Mouse (Mus musculus) midbrain, embryonic 16.5 days (tissue): ENCODE measurements around the gene Tnr. TPM values are rescaled to one million over a fixed set of nuclear protein-coding genes. Genes with fewer than 3 reads are reported as not detected.

Source experiments
- ATAC-seq: fragments of 200-750 bp; cut with Nextera tagmentation; 2 replicates; pipeline ENCODE4 v1.8.0; 2017; ENCODE audit warnings: moderate TSS enrichment
- H3K27ac ChIP-seq: fragments of 300-500 bp; sonication (generic); 2 replicates; pipeline ENCODE4 v1.5.1; 2014; ENCODE audit warnings: mild to moderate bottlenecking, low read length, mixed read lengths
- H3K27me3 ChIP-seq: fragments of 300-500 bp; sonication (generic); 2 replicates; pipeline ENCODE4 v1.6.1; 2014; ENCODE audit warnings: low read depth, low read length, mixed read lengths; ENCODE audit not compliant: control insufficient read depth, insufficient read depth
- H3K36me3 ChIP-seq: fragments of 300-500 bp; sonication (generic); 2 replicates; pipeline ENCODE4 v1.6.1; 2014; ENCODE audit warnings: mild to moderate bottlenecking, low read length, moderate library complexity, mixed read lengths; ENCODE audit not compliant: control insufficient read depth, insufficient read depth
- H3K4me1 ChIP-seq: fragments of 300-500 bp; sonication (generic); 2 replicates; pipeline ENCODE4 v1.6.1; 2014; ENCODE audit warnings: mild to moderate bottlenecking, low read length, mixed read lengths; ENCODE audit not compliant: control insufficient read depth, insufficient read depth
- H3K4me2 ChIP-seq: fragments of 300-500 bp; sonication (generic); 2 replicates; pipeline ENCODE4 v1.6.1; 2014; ENCODE audit warnings: mild to moderate bottlenecking, low read length, mixed read lengths
- H3K4me3 ChIP-seq: fragments of 300-500 bp; sonication (generic); 2 replicates; pipeline ENCODE4 v1.5.1; 2014; ENCODE audit warnings: low read depth, mild to moderate bottlenecking, low read length, moderate library complexity, mixed read lengths
- H3K9ac ChIP-seq: fragments of 300-500 bp; sonication (generic); 2 replicates; pipeline ENCODE4 v1.6.1; 2014; ENCODE audit warnings: low read depth, low read length, mixed read lengths
- H3K9me3 ChIP-seq: fragments of 300-500 bp; sonication (generic); replicated peaks from 2 replicates; pipeline ENCODE4 v1.6.1; 2014; ENCODE audit warnings: mild to moderate bottlenecking, low read length, mixed read lengths; ENCODE audit not compliant: control insufficient read depth, poor library complexity, severe bottlenecking
- WGBS: fragments of 180-500 bp; shearing (Covaris S2); extraction: QIAGEN DNeasy Blood & Tissue Kit; methylation state at CpG from one replicate; pipeline ENCODE4 v1.1.7; 2014; 5-methylcytosine and 5-hydroxymethylcytosine counted together
- polyA plus RNA-seq: library from polyadenylated mRNA; unstranded; fragments of >200 nt; fragmentation: Nextera tagmentation; extraction: Ambion mirVana; gene quantifications from 2 replicates; pipeline ENCODE4 v1.2.1, GENCODE M21; 2015

Gene Tnr
- polyA plus RNA-seq, 1 experiment from 2014 or later = 5.4 TPM

DNA sequence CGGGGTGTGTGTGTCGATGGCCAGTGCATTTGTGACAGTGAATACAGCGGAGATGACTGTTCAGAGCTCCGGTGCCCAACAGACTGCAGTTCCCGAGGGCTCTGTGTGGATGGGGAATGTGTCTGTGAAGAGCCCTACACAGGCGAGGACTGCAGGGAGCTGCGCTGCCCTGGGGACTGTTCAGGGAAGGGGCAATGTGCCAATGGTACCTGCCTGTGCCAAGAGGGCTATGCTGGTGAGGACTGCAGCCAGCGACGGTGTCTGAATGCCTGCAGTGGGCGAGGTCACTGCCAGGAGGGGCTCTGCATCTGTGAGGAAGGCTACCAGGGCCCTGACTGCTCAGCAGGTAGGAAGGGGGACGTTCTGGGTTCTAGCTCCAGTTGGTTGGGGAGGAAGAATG lies 328.5 kb downstream of the Tnr start:
- no peaks in the 10 kb centered on the region; the same call in 1 of the 2 replicates for H3K4me1 ChIP-seq
- no peaks in the 10 kb centered on the region for H3K36me3 ChIP-seq
- ATAC-seq = no peak; the same call in 1 of the 2 replicates
- no peak overlapping the region for H3K9ac ChIP-seq
- WGBS = 85% methylated on average over 11 of the region's 11 CpGs
- H3K27ac ChIP-seq = no peak overlapping the region
- H3K4me2 ChIP-seq = no peak overlapping the region
- H3K4me3 ChIP-seq = no peak overlapping the region
- no peaks in the 10 kb centered on the region for H3K27me3 ChIP-seq
- H3K9me3 ChIP-seq = no peaks in the 10 kb centered on the region; the same call in 1 of the 2 replicates

GRCm38 (mm10) chr1:159854261-159854660 lies 330.7 kb downstream of the Tnr start:
- H3K27me3 ChIP-seq = no peaks in the 10 kb centered on the region
- no peaks in the 10 kb centered on the region for H3K36me3 ChIP-seq
- no peak for ATAC-seq
- H3K9me3 ChIP-seq = no peaks in the 10 kb centered on the region; the same call in 1 of the 2 replicates
- no peak overlapping the region for H3K9ac ChIP-seq
- no peak overlapping the region for H3K4me3 ChIP-seq
- no peak overlapping the region for H3K4me2 ChIP-seq
- no peak overlapping the region for H3K27ac ChIP-seq
- 78% methylated on average over 1 of the region's 1 CpGs for WGBS
- H3K4me1 ChIP-seq = no peaks in the 10 kb centered on the region; the same call in 1 of the 2 replicates

GRCm38 (mm10) chr1:159861782-159862474 lies 338.4 kb downstream of the Tnr start:
- Histone ChIP-seq H3K27ac (no peak overlapping the region), H3K27me3 (no peaks in the 10 kb centered on the region; the same call in 1 of the 2 replicates), H3K36me3 (no peaks in the 10 kb centered on the region), H3K4me2 (no peak overlapping the region), H3K9me3 (no peaks in the 10 kb centered on the region), H3K4me3 (no peak overlapping the region), H3K9ac (no peak overlapping the region), H3K4me1 (0 out of 2 replicates have a peak, but pooled peaks cover 2% of the 10 kb centered on the region)
- 85% methylated on average over 3 of the region's 3 CpGs for WGBS
- ATAC-seq = no peak

GRCm38 (mm10) chr1:159865696-159866095 lies 342.1 kb downstream of the Tnr start:
- no peaks in the 10 kb centered on the region for H3K9me3 ChIP-seq
- H3K27me3 ChIP-seq = no peaks in the 10 kb centered on the region; the same call in 1 of the 2 replicates
- 13% methylated on average over 1 of the region's 1 CpGs for WGBS
- no peak for ATAC-seq
- H3K4me3 ChIP-seq = no peak overlapping the region
- H3K4me1 ChIP-seq = 0 out of 2 replicates have a peak, but pooled peaks cover 2% of the 10 kb centered on the region
- no peak overlapping the region for H3K27ac ChIP-seq
- no peaks in the 10 kb centered on the region for H3K36me3 ChIP-seq
- no peak overlapping the region for H3K4me2 ChIP-seq
- H3K9ac ChIP-seq = no peak overlapping the region

DNA sequence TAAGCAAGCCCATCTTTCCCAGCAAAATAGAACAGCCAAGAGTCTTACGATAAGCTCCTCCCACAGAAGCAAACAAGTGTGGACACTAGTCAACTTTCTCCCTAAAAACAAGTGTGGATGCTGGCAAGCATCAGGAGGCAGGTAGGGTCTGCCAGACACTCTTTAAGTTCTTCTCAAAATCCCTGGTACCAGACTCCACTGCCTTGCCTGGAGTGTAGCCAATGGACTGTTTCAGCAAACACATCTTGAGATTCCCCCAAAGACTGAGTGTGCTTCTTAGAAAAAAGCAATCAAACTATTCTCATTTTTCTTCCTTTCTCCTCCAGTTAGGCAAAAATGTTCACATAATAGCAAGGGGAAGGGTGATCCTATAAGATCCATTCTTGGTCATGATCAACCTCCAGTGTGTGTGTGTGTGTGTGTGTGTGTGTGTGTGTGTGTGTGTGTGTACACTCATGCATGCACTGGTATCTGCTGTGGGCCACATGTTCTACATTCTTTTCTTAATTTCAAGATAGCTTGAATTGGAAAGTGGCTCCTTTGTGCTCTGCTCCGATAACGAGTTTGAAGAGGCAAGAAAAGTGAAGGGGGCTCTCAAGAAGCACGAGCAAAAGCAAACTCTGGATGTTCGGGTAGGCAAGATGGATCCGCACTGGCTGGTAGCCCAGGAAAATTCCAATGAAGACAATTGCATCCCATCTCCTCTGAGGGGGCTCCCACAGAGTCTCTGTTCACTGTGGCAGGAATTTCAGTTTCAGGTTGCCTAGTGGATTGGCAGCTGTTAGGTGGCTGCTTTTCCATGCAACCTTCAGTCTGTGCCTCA lies 346.3 kb downstream of the Tnr start:
- H3K9ac ChIP-seq = no peak overlapping the region
- WGBS = 77% methylated on average over 6 of the region's 6 CpGs
- 0 out of 2 replicates have a peak, but pooled peaks cover 2% of the 10 kb centered on the region for H3K4me1 ChIP-seq
- H3K27ac ChIP-seq = no peak overlapping the region
- no peaks in the 10 kb centered on the region for H3K36me3 ChIP-seq
- H3K27me3 ChIP-seq = peaks cover 3% of the 10 kb centered on the region; the same call in 1 of the 2 replicates
- H3K4me3 ChIP-seq = no peak overlapping the region
- H3K9me3 ChIP-seq = no peaks in the 10 kb centered on the region
- no peak for ATAC-seq
- no peak overlapping the region for H3K4me2 ChIP-seq

GRCm38 (mm10) chr1:159872866-159873265 lies 349.3 kb downstream of the Tnr start:
- H3K9me3 ChIP-seq = no peaks in the 10 kb centered on the region
- H3K9ac ChIP-seq = no peak overlapping the region
- WGBS = 92% methylated on average over 3 of the region's 3 CpGs
- no peak for ATAC-seq
- H3K4me3 ChIP-seq = no peak overlapping the region
- H3K27ac ChIP-seq = no peak overlapping the region
- peaks cover 3% of the 10 kb centered on the region; the same call in 1 of the 2 replicates for H3K27me3 ChIP-seq
- no peaks in the 10 kb centered on the region for H3K36me3 ChIP-seq
- H3K4me1 ChIP-seq = no peaks in the 10 kb centered on the region
- H3K4me2 ChIP-seq = no peak overlapping the region

DNA sequence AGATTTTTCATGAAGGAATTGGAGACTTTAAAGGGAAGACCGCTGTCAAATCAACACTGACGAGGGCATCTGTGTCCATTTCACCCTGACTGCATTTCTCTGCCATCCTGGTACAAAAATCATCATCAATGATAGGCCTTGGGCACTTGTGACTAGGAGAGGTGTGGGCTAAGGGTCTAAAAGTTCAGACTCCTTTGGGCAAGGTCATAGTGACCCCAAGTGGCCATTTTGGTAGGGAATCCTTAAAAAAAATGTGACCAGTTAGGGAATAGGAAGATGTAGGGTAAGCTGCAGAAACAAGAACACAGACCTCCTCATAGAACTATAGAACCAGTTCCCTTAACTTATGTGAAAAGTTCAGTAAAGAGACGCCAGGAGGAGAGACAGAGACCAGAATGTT lies 355.1 kb downstream of the Tnr start:
- Histone ChIP-seq H3K9ac (no peak overlapping the region), H3K36me3 (no peaks in the 10 kb centered on the region), H3K4me3 (no peak overlapping the region), H3K9me3 (no peaks in the 10 kb centered on the region), H3K4me1 (no peaks in the 10 kb centered on the region), H3K4me2 (no peak overlapping the region), H3K27ac (no peak overlapping the region), H3K27me3 (no peaks in the 10 kb centered on the region)
- WGBS = 54% methylated on average over 3 of the region's 3 CpGs
- no peak for ATAC-seq

DNA sequence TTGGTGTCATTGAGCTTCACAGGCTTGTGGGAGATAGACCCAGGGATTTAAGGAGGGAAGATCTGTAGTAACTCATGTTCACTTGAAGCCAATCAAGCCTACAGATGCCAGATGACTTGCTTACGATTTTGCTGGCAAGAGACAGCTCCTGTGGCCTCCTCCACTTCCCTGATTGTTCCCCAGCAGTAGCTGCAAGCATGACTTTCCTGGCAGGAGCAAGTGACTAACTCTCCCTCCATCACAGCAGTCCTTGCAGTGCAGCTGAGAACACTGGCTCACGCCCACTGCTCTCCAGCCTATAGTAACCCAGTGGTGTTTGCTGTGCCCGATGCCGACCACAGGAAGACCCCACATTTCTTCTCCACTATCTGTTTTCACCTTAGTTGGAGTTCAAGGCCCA lies 356.3 kb downstream of the Tnr start:
- no peaks in the 10 kb centered on the region for H3K36me3 ChIP-seq
- H3K27me3 ChIP-seq = no peaks in the 10 kb centered on the region
- H3K4me1 ChIP-seq = no peaks in the 10 kb centered on the region
- no peak overlapping the region for H3K9ac ChIP-seq
- 92% methylated on average over 4 of the region's 4 CpGs for WGBS
- ATAC-seq = no peak
- H3K4me2 ChIP-seq = no peak overlapping the region
- no peak overlapping the region for H3K4me3 ChIP-seq
- H3K27ac ChIP-seq = no peak overlapping the region
- no peaks in the 10 kb centered on the region for H3K9me3 ChIP-seq

DNA sequence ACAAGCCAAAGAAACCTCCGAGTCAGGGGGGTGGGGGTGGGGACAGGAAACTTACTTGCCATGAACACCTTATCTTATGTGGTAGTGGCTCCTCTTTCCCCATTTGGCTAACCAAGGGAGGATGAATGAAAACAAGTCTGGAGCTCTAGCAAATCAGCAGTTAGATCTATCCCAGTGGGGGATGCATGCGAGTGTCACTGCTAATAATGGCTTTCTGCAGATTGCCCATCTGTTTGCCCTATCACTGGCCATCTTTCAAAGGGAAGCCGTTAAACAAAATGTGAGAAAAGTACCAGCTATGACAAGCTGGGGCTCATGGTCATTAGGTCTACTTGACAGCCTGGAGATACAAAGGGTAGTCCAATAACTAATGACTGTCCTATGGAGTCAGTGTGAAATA lies 361.9 kb downstream of the Tnr start:
- ATAC-seq = no peak
- H3K27ac ChIP-seq = no peak overlapping the region
- H3K36me3 ChIP-seq = no peaks in the 10 kb centered on the region
- H3K4me1 ChIP-seq = no peaks in the 10 kb centered on the region
- no peaks in the 10 kb centered on the region for H3K27me3 ChIP-seq
- no peak overlapping the region for H3K4me2 ChIP-seq
- H3K9ac ChIP-seq = no peak overlapping the region
- no peaks in the 10 kb centered on the region for H3K9me3 ChIP-seq
- H3K4me3 ChIP-seq = no peak overlapping the region
- WGBS = 70% methylated on average over 3 of the region's 3 CpGs
